Mouse (Mus musculus): ENCODE data around the gene Gskip.

The Gskip gene

DNA sequence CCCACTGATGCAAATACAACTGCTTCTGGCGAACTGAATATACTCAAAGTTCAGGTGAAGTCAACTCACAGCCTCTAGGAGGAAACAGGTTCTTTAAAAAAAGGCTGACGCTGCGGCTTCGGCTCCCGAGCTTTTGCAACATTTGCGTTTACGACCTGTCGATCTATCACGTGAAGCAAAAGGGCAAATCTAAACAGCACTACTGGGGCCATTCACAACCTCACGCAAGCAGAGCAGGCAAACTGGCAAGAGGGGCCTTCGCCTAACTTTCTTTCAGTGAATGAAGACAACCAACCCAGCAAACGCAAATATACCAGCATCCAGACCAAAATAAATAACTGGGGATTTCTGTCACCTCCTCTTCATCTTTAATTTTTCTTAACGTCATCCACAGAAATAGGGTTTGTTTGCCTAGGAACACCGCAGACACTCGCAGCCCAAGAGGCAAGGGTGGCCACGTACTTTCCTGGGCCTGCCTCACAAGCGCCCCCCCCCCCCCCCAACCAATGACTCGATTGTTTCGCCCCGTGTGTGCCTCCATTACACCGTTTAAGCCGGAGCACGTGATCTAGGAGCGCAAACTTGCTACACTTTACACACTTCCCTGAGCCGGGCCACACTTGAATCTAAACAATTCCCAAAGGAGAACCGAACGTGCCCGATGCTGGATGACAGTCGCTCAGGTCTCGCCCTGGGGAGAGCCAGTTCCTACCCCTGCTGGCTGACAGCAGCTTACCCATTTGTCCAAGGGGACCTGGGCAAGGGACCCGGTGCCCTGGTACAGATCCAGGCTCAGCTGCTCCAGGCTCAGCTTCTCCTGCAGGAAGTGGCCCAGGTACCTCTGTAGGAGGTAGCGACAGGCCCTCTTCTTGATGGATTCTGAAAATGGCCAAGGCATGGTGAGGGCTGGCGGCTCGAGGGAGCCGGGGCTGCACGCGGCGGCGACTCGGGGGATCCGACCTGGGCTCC, at the start of gene Gskip:
Gene Gskip (plus strand): TSS at position 897 of the 969 bp plus-strand sequence.
- DNase-seq (ENCODE audit: low read depth, low spot score), result peak; percentile 58

DNA sequence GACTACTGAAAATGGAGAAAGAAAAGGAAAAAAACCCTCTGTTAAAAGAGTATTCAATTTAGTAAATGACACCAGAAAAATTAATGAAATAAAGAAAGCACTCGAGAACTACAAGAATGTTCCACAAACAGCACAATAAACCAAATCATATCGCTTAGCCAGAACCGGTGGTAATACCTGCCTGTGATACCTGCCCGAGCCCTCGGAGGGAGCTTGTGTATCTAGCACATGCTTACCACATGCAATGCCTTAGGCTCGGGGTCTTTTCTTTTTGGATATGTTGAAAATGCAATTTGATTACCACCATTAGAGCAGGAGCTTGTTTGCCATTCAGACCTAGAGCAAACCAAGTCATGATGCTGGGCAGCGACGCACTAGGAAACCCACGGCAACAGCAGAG, 48.1 kb upstream of the Gskip start:
- no peak for DNase-seq (ENCODE audit: low read depth, low spot score)

DNA sequence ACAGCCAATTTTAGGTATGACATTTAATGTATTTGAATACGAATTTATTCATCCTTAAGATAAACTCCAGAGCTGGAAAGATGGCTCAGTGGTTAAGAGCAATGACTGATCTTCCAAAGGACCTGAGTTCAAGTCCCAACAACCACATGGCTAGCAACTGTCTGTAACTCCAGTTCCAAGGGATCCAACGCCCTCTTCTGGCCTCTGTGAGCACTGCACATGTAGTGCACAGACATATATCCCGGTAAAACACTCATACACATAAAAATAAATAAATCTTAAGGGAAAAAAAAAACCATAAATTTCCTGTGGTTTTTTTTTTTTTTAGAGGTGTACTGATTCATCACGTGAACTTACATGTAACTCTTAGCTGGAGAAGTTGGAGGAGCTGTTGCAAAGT, 47.1 kb upstream of the Gskip start:
- peak; percentile 0 for DNase-seq (ENCODE audit: low read depth, low spot score)

- DNase-seq (ENCODE audit: low read depth, low spot score), result no peak
Observed at GRCm38 (mm10) chr12:105642770-105643321, 41.8 kb upstream of the Gskip start.

DNA sequence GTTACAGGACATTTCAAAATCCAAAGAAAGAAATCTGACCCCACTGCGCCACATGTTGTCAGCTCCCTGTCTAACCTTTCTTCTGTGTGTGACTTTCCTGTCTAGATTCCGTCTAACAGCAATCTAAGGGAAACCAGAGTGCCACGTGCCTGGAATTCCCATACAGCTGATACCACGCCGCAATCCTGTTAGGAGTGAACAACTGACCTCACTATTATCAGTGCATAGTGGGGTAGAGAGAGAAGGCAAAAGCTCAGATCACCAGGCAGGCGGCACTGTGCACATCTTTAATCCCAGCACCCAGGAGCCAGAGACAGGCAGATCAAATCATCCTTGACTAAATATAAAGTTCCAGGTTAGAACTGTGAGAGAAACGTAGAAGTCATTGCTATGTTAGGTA, 28.8 kb upstream of the Gskip start:
- DNase-seq (ENCODE audit: low read depth, low spot score), result no peak

DNA sequence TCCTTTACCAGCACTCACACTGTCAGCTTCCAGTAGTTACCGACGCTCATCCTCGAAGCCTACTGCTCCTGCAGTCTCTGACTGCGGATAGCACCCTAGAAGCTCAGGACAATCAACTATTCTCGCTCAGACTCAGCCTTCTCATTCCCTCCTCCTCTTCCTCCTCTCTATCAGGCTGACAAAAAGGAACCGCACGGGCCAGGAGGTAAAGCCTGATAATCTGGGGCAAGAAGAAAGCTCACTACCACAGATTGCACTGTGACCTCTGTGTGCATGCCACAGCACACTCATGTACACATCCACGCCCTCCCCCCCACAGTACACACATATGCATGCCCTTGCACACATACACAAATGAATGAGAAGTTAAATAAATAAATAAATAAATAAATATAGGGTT, 8.4 kb upstream of the Gskip start:
- no peak for DNase-seq (ENCODE audit: low read depth, low spot score)

DNA sequence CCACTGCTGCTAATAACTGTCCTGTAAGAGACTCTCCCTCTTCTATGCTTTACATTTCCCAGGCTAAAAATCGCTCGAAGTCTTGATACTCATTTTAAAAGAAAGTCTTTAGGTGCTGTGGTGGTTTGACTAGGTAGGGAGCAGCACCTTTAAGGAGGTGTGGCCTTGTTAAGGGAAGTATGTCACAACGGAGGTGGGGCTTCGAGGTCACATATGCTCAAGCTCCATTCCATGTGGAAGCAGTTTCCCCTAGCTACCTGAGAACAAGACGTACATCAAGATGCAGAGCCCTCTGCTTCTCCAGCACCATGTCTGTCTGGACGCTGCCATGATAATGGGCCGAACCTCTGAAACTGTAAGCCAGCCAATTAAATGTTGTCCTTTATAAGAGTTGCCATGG, 6.4 kb upstream of the Gskip start:
- DNase-seq (ENCODE audit: low read depth, low spot score), result no peak

DNA sequence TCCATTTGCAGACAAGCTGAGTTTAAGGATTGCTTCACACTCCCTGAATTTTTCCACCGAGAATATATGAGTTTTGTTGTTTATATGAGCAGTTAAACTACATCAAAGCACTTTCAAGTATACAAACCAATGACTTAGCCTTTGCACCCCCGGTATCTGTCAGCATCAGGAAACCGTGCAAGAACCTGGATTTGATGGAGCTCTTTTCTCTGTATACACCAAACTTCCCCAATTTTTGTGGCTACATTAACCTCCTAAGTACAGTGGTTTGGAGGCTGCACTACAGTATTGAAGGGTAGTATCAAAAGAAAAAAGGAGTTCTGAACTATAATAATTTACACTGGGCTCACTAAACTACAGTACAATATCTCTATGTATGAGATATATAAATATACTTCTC, 5.9 kb upstream of the Gskip start:
- no peak for DNase-seq (ENCODE audit: low read depth, low spot score)

GRCm38 (mm10) chr12:105685001-105685691, 517 bp downstream of the Gskip start, which contains the start of gene Atg2b:
Gene Atg2b, minus strand, starts transcription at chr12:105685211.
- peak; percentile 97 for DNase-seq (ENCODE audit: low read depth, low spot score)

DNA sequence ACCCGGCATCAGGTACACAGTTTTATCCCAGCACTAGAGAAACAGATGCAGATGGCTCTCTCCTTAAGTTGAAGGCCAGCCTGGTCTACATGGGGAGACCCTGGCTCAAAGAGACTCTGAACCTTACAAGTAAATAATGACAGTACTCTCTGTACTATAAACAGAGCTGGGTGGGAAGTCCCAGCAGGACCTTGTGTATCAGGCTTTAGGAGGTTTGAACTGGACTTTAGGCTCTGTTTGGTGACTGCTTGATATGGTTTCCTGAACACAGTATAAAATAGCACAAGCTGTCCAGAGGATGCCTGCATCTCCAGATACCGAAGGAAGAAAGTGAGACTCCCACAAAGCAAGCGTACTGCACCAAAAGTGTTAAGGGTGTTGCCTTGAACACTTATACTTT, 2.2 kb downstream of the Gskip start:
- DNase-seq (ENCODE audit: low read depth, low spot score), result no peak

GRCm38 (mm10) chr12:105687416-105687815, 2.8 kb downstream of the Gskip start:
- no peak for DNase-seq (ENCODE audit: low read depth, low spot score)

DNA sequence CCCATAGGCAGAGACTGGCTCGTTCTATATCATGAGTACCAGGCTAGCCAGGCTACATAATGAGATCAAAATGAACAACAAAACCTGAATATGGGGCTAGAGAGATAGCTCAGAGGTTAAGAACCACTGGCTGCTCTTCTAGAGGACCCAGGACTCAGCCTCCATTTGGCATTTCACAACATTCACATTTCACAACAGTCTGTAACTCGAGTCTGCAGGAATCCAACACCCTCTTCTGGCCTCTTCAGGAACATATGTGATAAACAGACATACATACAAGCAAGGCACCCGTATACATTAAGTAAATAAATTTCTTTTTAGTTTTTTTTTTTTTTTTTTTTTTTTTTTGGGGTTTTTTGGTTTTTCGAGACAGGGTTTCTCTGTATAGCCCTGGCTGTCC, 3.9 kb downstream of the Gskip start:
- DNase-seq (ENCODE audit: low read depth, low spot score), result no peak

- DNase-seq (ENCODE audit: low read depth, low spot score), result no peak
Observed at GRCm38 (mm10) chr12:105689435-105689834, 4.8 kb downstream of the Gskip start.

GRCm38 (mm10) chr12:105694021-105694420, 9.4 kb downstream of the Gskip start:
- no peak for DNase-seq (ENCODE audit: low read depth, low spot score)

DNA sequence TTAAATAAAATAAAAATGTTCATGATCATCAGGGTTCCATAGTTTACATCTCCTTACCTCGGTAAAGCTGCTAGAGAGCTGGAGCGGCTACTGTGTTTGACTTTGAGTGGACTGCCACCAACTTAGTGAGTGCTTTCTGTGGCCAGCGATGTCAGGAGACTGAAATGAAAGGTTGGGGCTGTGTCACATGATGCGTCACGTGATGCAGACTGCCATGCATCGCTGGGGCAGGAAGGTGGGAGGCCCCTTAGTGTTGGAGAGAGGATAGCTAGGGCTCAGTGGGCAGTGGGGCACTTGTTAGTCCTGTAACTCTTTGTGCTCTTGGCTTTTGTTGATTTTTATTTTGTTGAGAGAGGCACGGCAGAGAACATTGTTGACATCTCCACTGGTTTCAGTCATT, 11.2 kb downstream of the Gskip start:
- no peak for DNase-seq (ENCODE audit: low read depth, low spot score)

DNA sequence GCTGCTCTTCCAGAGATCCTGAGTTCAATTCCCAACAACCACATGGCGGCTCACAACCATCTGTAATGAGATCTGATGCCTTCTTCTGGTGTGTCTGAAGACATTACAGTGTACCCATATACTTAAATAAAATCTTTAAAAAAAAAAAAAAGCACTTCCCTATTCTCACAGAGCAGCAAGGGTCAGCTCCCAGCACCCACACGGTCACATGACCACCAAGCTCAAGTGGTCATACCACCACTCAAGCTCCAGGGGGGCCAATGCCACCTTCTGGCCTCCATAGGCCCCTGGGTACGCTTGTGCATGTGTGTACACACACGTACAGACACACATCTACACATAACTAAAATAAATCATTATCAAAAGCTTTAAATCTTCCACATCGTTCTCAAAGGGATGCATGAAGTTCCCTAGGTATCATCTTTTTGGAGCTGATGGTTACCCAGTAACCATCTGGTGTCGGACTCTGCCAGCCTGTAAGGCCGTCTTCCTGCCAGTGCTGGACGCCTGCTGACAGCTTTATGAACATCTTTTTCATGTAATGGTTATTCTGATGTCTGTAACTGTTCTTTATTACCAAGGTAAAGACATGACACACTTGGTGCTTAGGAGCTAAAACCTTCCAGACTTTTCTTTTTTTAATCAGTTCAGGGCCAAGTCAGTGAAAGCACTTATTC, 12.6 kb downstream of the Gskip start:
- DNase-seq (ENCODE audit: low read depth, low spot score), result no peak

GRCm38 (mm10) chr12:105700433-105700832, 15.8 kb downstream of the Gskip start:
- no peak for DNase-seq (ENCODE audit: low read depth, low spot score)

DNA sequence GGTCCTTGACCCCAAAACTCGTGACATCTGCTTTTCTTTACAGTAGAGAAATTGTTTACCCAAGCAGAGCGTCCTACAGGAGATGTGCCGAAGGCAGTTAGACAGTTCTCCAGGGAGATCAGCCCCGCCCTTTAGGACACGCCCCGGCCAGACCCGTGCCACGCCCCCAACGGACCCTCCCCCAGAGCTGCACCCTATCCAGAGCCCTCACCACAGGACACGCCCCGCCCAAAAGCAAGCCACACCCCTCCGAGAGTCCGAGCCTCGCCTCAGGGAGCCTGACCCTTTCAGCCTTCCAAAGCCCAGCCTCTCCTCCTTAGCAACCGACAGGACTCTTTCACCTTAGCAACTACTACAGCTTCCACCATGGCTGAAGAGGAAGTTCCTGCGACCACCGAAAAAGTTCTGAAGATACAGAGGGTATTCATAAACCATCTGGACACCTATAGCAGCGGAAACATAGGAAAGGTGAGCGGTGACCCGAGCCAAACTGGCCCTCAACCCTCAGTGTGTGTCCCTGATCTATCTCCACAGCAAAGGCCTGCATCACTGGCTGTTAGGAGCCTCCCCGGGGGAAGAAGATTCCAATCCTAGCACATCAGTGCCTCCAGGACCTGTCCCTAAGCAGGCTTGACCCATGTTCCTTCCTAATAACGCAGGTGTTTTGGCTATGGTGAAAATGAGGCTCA, 21.3 kb downstream of the Gskip start, which contains the start of gene Ak7:
Gene Ak7 (plus strand): TSS at position 178 of the 689 bp plus-strand sequence.
- peak; percentile 53 for DNase-seq (ENCODE audit: low read depth, low spot score)

- DNase-seq (ENCODE audit: low read depth, low spot score), result no peak
Observed at GRCm38 (mm10) chr12:105718616-105719015, 34.0 kb downstream of the Gskip start.

GRCm38 (mm10) chr12:105720196-105720595, 35.6 kb downstream of the Gskip start:
- DNase-seq (ENCODE audit: low read depth, low spot score), result no peak

- no peak for DNase-seq (ENCODE audit: low read depth, low spot score)
Observed at GRCm38 (mm10) chr12:105721452-105722132, 37.0 kb downstream of the Gskip start.

All from forelimb bud, embryonic 11.5 days (tissue).